Mouse (Mus musculus) intestine, embryonic 14.5 days (tissue): Measurements from ENCODE around the gene Sp9. TPM values are rescaled to one million over a fixed set of nuclear protein-coding genes. Genes with fewer than 3 reads are reported as not detected.

Source experiments
- ATAC-seq: fragments of 200-750 bp; cut with Nextera tagmentation; replicated peaks from 2 replicates; pipeline ENCODE4 v1.8.0; 2017; ENCODE audit warnings: low read depth, moderate number of reproducible peaks, moderate TSS enrichment, moderate library complexity; ENCODE audit not compliant: low FRiP score, low TSS enrichment
- DNase-seq: peaks from one replicate; pipeline ENCODE4 v3.0.0-alpha.2; 2018; ENCODE audit warnings: low spot score
- H3K27ac ChIP-seq: fragments of 300-500 bp; sonication (generic); 2 replicates; pipeline ENCODE4 v1.5.1; 2014; ENCODE audit warnings: low read depth, mild to moderate bottlenecking, control low read depth
- H3K27me3 ChIP-seq: fragments of 300-500 bp; sonication (generic); replicated peaks from 2 replicates; pipeline ENCODE4 v1.6.1; 2014; ENCODE audit warnings: low read length, control low read depth; ENCODE audit not compliant: control insufficient read depth, insufficient read depth
- H3K36me3 ChIP-seq: fragments of 300-500 bp; sonication (generic); 2 replicates; pipeline ENCODE4 v1.6.1; 2014; ENCODE audit warnings: low read length, control low read depth; ENCODE audit not compliant: control insufficient read depth, insufficient read depth
- H3K4me1 ChIP-seq: fragments of 300-500 bp; sonication (generic); replicated peaks from 2 replicates; pipeline ENCODE4 v1.6.1; 2014; ENCODE audit warnings: low read length, control low read depth, mixed read lengths; ENCODE audit not compliant: control insufficient read depth, insufficient read depth
- H3K4me2 ChIP-seq: fragments of 300-500 bp; sonication (generic); 2 replicates; pipeline ENCODE4 v1.6.1; 2014; ENCODE audit warnings: low read length
- H3K4me3 ChIP-seq: fragments of 300-500 bp; sonication (generic); 2 replicates; pipeline ENCODE4 v1.5.1; 2014; ENCODE audit warnings: low read depth, low read length, control low read depth, mixed read lengths
- H3K9ac ChIP-seq: fragments of 300-500 bp; sonication (generic); 2 replicates; pipeline ENCODE4 v1.6.1; 2014; ENCODE audit warnings: mild to moderate bottlenecking, low read length
- H3K9me3 ChIP-seq: fragments of 300-500 bp; sonication (generic); 2 replicates; pipeline ENCODE4 v1.6.1; 2016; ENCODE audit warnings: low read length, control low read depth; ENCODE audit not compliant: control insufficient read depth
- WGBS: fragments of 180-500 bp; shearing (Covaris S2); extraction: QIAGEN DNeasy Blood & Tissue Kit; methylation state at CpG from one replicate; pipeline ENCODE4 v1.1.7; 2014; 5-methylcytosine and 5-hydroxymethylcytosine counted together
- polyA plus RNA-seq: library from polyadenylated mRNA; unstranded; fragments of >200 nt; fragmentation: Nextera tagmentation; extraction: Ambion mirVana; gene quantifications from 2 replicates; pipeline ENCODE4 v1.2.1, GENCODE M21; 2014

Sp9 gene
- not detected in 2 replicates for polyA plus RNA-seq

GRCm38 (mm10) chr2:73271459-73272161 is at the start of gene Sp9:
Sp9 (plus strand) TSS chr2:73271925.
- Histone ChIP-seq H3K9me3 (no peaks in the 10 kb centered on the region), H3K9ac (no peak within 1 kb of the TSS), H3K27ac (no peak within 1 kb of the TSS), H3K4me1 (peaks cover 28% of the 10 kb centered on the region), H3K27me3 (peaks cover 96% of the 10 kb centered on the region), H3K4me3 (peak within 1 kb of the TSS; percentile 31), H3K4me2 (peak within 1 kb of the TSS; percentile 51), H3K36me3 (no peaks in the 10 kb centered on the region)
- under 1% methylated on average over 48 of the region's 48 CpGs for WGBS
- ATAC-seq (peak; percentile 67), DNase-seq (peak; percentile 82)

- Histone ChIP-seq H3K27me3 (no peaks in the 10 kb centered on the region), H3K36me3 (no peaks in the 10 kb centered on the region), H3K9ac (no peak overlapping the region), H3K27ac (no peak overlapping the region), H3K9me3 (no peaks in the 10 kb centered on the region), H3K4me2 (no peak overlapping the region), H3K4me3 (no peak overlapping the region), H3K4me1 (no peaks in the 10 kb centered on the region)
- WGBS: 57% methylated on average over 3 of the region's 3 CpGs
- DNase-seq (no peak), ATAC-seq (no peak)
Measured at GRCm38 (mm10) chr2:73231081-73231480, 40.6 kb upstream of the Sp9 start.

- no peak overlapping the region for H3K27ac ChIP-seq
- no peaks in the 10 kb centered on the region for H3K36me3 ChIP-seq
- H3K9ac ChIP-seq: no peak overlapping the region
- H3K27me3 ChIP-seq: no peaks in the 10 kb centered on the region
- no peaks in the 10 kb centered on the region for H3K9me3 ChIP-seq
- no peak overlapping the region for H3K4me2 ChIP-seq
- ATAC-seq: no peak
- H3K4me3 ChIP-seq: no peak overlapping the region
- DNase-seq: no peak
- no peaks in the 10 kb centered on the region for H3K4me1 ChIP-seq
- 86% methylated on average over 4 of the region's 4 CpGs for WGBS
Measured at GRCm38 (mm10) chr2:73241299-73241698, 30.4 kb upstream of the Sp9 start.

GRCm38 (mm10) chr2:73248701-73249100 is 23.0 kb upstream of the Sp9 start:
- Histone ChIP-seq H3K36me3 (no peaks in the 10 kb centered on the region), H3K4me3 (no peak overlapping the region), H3K9ac (no peak overlapping the region), H3K4me1 (no peaks in the 10 kb centered on the region), H3K4me2 (no peak overlapping the region), H3K27me3 (no peaks in the 10 kb centered on the region), H3K9me3 (no peaks in the 10 kb centered on the region), H3K27ac (no peak overlapping the region)
- 78% methylated on average over 4 of the region's 4 CpGs for WGBS
- DNase-seq (no peak), ATAC-seq (no peak)

- H3K36me3 ChIP-seq: no peaks in the 10 kb centered on the region
- DNase-seq (peak; percentile 53), ATAC-seq (no peak)
- peak overlapping the region; percentile 77 for H3K4me2 ChIP-seq
- peak overlapping the region; percentile 34 for H3K4me3 ChIP-seq
- peaks cover 64% of the 10 kb centered on the region for H3K27me3 ChIP-seq
- H3K9ac ChIP-seq: peak overlapping the region; percentile 22; the same call in 1 of the 2 replicates
- 7% methylated on average over 16 of the region's 16 CpGs for WGBS
- no peak overlapping the region for H3K27ac ChIP-seq
- peaks cover 16% of the 10 kb centered on the region for H3K4me1 ChIP-seq
- H3K9me3 ChIP-seq: 0 out of 2 replicates have a peak, but pooled peaks cover 3% of the 10 kb centered on the region
Measured at GRCm38 (mm10) chr2:73263172-73263765, 8.5 kb upstream of the Sp9 start.

- ATAC-seq (0 out of 2 replicates have a peak, but pooled peaks have one; percentile 50), DNase-seq (peak; percentile 79)
- peaks cover 71% of the 10 kb centered on the region for H3K27me3 ChIP-seq
- peaks cover 16% of the 10 kb centered on the region for H3K4me1 ChIP-seq
- 1% methylated on average over 38 of the region's 38 CpGs for WGBS
- H3K9me3 ChIP-seq: 0 out of 2 replicates have a peak, but pooled peaks cover 3% of the 10 kb centered on the region
- H3K9ac ChIP-seq: peak overlapping the region; percentile 22; the same call in 1 of the 2 replicates
- no peak overlapping the region for H3K27ac ChIP-seq
- peak overlapping the region; percentile 77 for H3K4me2 ChIP-seq
- H3K36me3 ChIP-seq: no peaks in the 10 kb centered on the region
- peak overlapping the region; percentile 34 for H3K4me3 ChIP-seq
Measured at GRCm38 (mm10) chr2:73263794-73264610, 7.7 kb upstream of the Sp9 start.

GRCm38 (mm10) chr2:73264611-73265195 is 7.0 kb upstream of the Sp9 start:
- peak; percentile 60 for DNase-seq
- Histone ChIP-seq H3K27me3 (peaks cover 78% of the 10 kb centered on the region), H3K4me3 (peak overlapping the region; percentile 34; the same call in 1 of the 2 replicates)

GRCm38 (mm10) chr2:73266011-73266410 is 5.7 kb upstream of the Sp9 start:
- Histone ChIP-seq H3K9ac (no peak overlapping the region), H3K27me3 (peaks cover 91% of the 10 kb centered on the region), H3K36me3 (no peaks in the 10 kb centered on the region), H3K27ac (no peak overlapping the region), H3K4me1 (peaks cover 22% of the 10 kb centered on the region), H3K4me2 (no peak overlapping the region), H3K9me3 (0 out of 2 replicates have a peak, but pooled peaks cover 2% of the 10 kb centered on the region), H3K4me3 (no peak overlapping the region)
- no peak for DNase-seq
- no peak for ATAC-seq
- 7% methylated on average over 5 of the region's 5 CpGs for WGBS

More at GRCm38 (mm10) chr2:73264611-73265195, 7.0 kb upstream of the Sp9 start:
- H3K9me3 ChIP-seq: 0 out of 2 replicates have a peak, but pooled peaks cover 3% of the 10 kb centered on the region
- no peak for ATAC-seq
- H3K27ac ChIP-seq: no peak overlapping the region
- H3K4me1 ChIP-seq: peaks cover 16% of the 10 kb centered on the region
- H3K9ac ChIP-seq: no peak overlapping the region
- H3K4me2 ChIP-seq: peak overlapping the region; percentile 77
- WGBS: 5% methylated on average over 11 of the region's 11 CpGs
- no peaks in the 10 kb centered on the region for H3K36me3 ChIP-seq
